24 mouse cellular contexts compared by ENCODE assay signal in the genomic region with DNA sequence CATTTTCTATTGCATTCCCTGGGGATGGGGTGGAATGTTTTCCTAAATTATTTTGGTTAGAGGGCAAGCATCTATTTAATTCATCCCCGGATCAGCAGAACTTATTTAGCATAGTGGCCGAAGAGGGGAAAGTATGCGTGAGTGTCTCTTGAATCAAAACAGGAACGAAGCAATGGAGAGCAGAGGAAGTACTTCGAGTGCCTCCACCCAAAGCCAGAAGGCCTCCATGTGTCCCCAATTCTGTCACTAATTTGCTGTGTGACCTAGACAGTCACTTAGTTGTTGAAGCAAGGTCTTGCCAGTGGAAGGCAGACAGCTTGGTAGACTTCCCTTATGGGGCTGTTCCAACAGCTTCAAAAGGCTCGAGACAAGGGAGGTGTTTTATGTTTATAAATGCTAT.
DNase-seq lines count a peak whose midpoint lies in the region; ATAC-seq and TF ChIP-seq lines count a peak whose summit lies in the region.
"Had no signal": no experiment of that assay in that cellular context is flagged by ENCODE, and none has a peak within 500 bp of the region (broad histone marks: within the 10 kb centered on the region; RNA-seq: fewer than 3 reads in every experiment).

No protein-coding gene starts in this region.

- peak; percentile 87 for ATAC-seq in monocyte, adult 5-6 weeks (replicated peaks; ENCODE audit: insufficient number of reproducible peaks, low FRiP score, low TSS enrichment, poor library complexity, severe bottlenecking)
- no peak for ATAC-seq in forebrain, postnatal 0 days
- ATAC-seq: inflammation-experienced regulatory T-cells, adult 6 months; midbrain, embryonic 16.5 days had no signal

- H3K27me3 ChIP-seq in heart, embryonic 10.5 days (ENCODE audit: insufficient read depth, poor library complexity, severe bottlenecking) = no peaks in the 10 kb centered on the region
- no peaks in the 10 kb centered on the region for H3K27me3 ChIP-seq in forebrain, postnatal 0 days (ENCODE audit: insufficient read depth, low read length)
- H3K27me3 ChIP-seq: embryonic facial prominence, embryonic 15.5 days; heart, embryonic 12.5 days; hindbrain, embryonic 13.5 days; liver, embryonic 13.5 days had no signal

- no peak for TF ChIP-seq CTCF in forebrain, postnatal 0 days (IDR thresholded peaks at IDR 0.05; ENCODE audit: low read depth)

- no peaks in the 10 kb centered on the region for H3K36me3 ChIP-seq in heart, embryonic 10.5 days
- H3K36me3 ChIP-seq in forebrain, postnatal 0 days (ENCODE audit: insufficient read depth) = no peaks in the 10 kb centered on the region
- H3K36me3 ChIP-seq: embryonic facial prominence, embryonic 15.5 days; forebrain, embryonic 10.5 days; heart, embryonic 12.5 days; hindbrain, embryonic 13.5 days; liver, embryonic 13.5 days had no signal

- no peak overlapping the region for H3K4me3 ChIP-seq in heart, embryonic 10.5 days
- no peak overlapping the region for H3K4me3 ChIP-seq in forebrain, postnatal 0 days (ENCODE audit: low read depth, low read length)
- H3K4me3 ChIP-seq: embryonic facial prominence, embryonic 15.5 days; forebrain, embryonic 10.5 days; heart, embryonic 12.5 days; hindbrain, embryonic 13.5 days; left cerebral cortex, adult 2 months; liver, embryonic 13.5 days had no signal

- H3K27ac ChIP-seq in heart, embryonic 10.5 days = no peak overlapping the region
- H3K27ac ChIP-seq in forebrain, postnatal 0 days (ENCODE audit: low read depth, low read length) = no peak overlapping the region
- H3K27ac ChIP-seq: embryonic facial prominence, embryonic 15.5 days; forebrain, embryonic 10.5 days; hindbrain, embryonic 13.5 days; left cerebral cortex, adult 2 months; liver, embryonic 13.5 days; stomach, postnatal 0 days had no signal

- H3K4me1 ChIP-seq in heart, embryonic 10.5 days = no peaks in the 10 kb centered on the region
- H3K4me1 ChIP-seq in forebrain, postnatal 0 days (ENCODE audit: insufficient read depth) = no peaks in the 10 kb centered on the region
- H3K4me1 ChIP-seq: embryonic facial prominence, embryonic 15.5 days; heart, embryonic 12.5 days; hindbrain, embryonic 13.5 days; liver, embryonic 13.5 days had no signal

- H3K9me3 ChIP-seq in heart, embryonic 10.5 days = no peaks in the 10 kb centered on the region
- H3K9me3 ChIP-seq in forebrain, postnatal 0 days (ENCODE audit: low read length) = no peaks in the 10 kb centered on the region
- H3K9me3 ChIP-seq: embryonic facial prominence, embryonic 15.5 days; forebrain, embryonic 10.5 days; heart, embryonic 12.5 days; hindbrain, embryonic 13.5 days; liver, embryonic 13.5 days had no signal

- H3K9ac ChIP-seq in forebrain, postnatal 0 days = no peak overlapping the region
- H3K9ac ChIP-seq: embryonic facial prominence, embryonic 15.5 days; heart, embryonic 12.5 days; hindbrain, embryonic 13.5 days; liver, embryonic 13.5 days had no signal

- DNase-seq in heart, adult 11 months = peak; percentile 93
- DNase-seq in heart, embryonic 10.5 days (ENCODE audit: low spot score) = no peak
- DNase-seq in lung, postnatal 36 days = peak; percentile 43
- DNase-seq in lung, postnatal 10 days = no peak
- peak; percentile 3 for DNase-seq in brain, adult 2 months (ENCODE audit: low read depth, low spot score)
- DNase-seq in forebrain, postnatal 0 days = no peak
- DNase-seq in cerebellum, adult 9-10 months = no peak
- DNase-seq: adrenal gland, adult 2 months; cerebellum, postnatal 10 days; gastrocnemius, postnatal 14 days; heart, postnatal 14 days; kidney, adult 8-10 months; kidney, postnatal 14 days; liver, embryonic 13.5 days; thymus, postnatal 14 days had no signal

- H3K4me2 ChIP-seq in forebrain, postnatal 0 days (ENCODE audit: low read depth) = no peak overlapping the region
- H3K4me2 ChIP-seq: embryonic facial prominence, embryonic 15.5 days; heart, embryonic 12.5 days; hindbrain, embryonic 13.5 days; liver, embryonic 13.5 days had no signal

- WGBS in heart, embryonic 10.5 days = 75% methylated on average over 6 of the region's 6 CpGs
- WGBS in forebrain, postnatal 0 days = 82% methylated on average over 6 of the region's 6 CpGs

Comparison
In these comparisons a context has a peak if more than half of its experiments do, and no peak if none do; other contexts are left out.
1. DNase-seq: peak in heart, adult 11 months (single experiment), lung, postnatal 36 days (single experiment) and brain, adult 2 months (single experiment); none in heart, embryonic 10.5 days (single experiment), lung, postnatal 10 days (single experiment), forebrain, postnatal 0 days (single experiment) and cerebellum, adult 9-10 months (single experiment).